Mouse (Mus musculus) left cerebral cortex, postnatal 4 days (tissue): ENCODE results near the gene Blnk. TPM values are rescaled to one million over a fixed set of nuclear protein-coding genes. Genes with fewer than 3 reads are reported as not detected.

Experiments
- DNase-seq: peaks from one replicate; pipeline ENCODE4 v3.0.0-alpha.2; 2022
- intact Hi-C: fragments of 180-260 bp; cut with DNase I; formaldehyde crosslinking; loops from one replicate; pipeline ENCODE4 v1.15.1; 2025
- total RNA-seq, 2 experiments: library from RNA; stranded (reverse); gene quantifications; 2 replicates each; pipeline ENCODE4 v1.2.3; 2021

Gene Blnk
- under 1 TPM; 0.74 to 0.79 TPM for total RNA-seq

GRCm38 (mm10) chr19:40994057-40994585, at the start of gene Blnk:
Gene Blnk (minus strand): TSS chr19:40994535.
- DNase-seq: peak; percentile 13
- intact Hi-C loops: no loop called here

DNA sequence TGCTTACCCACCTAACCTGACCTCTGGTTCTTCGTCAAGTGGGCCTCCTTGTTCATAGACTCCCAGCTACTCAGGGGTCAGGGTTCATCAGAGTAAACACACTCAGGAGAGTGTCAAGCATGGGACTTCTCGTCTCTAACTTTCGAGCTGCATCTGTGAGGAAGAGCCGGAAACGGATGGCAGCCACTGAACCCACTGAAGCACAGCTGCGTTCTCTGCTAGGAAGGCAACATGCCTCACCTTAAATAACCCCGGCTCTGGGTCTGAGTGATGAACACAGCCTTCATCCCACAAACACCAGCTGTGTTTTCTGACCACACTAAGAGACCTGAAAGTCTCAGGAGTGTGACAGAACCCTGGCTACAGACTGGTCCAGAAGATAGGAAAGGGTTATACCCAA, 44.8 kb upstream of the Blnk start:
- intact Hi-C loops: no loop called here
- DNase-seq: no peak

DNA sequence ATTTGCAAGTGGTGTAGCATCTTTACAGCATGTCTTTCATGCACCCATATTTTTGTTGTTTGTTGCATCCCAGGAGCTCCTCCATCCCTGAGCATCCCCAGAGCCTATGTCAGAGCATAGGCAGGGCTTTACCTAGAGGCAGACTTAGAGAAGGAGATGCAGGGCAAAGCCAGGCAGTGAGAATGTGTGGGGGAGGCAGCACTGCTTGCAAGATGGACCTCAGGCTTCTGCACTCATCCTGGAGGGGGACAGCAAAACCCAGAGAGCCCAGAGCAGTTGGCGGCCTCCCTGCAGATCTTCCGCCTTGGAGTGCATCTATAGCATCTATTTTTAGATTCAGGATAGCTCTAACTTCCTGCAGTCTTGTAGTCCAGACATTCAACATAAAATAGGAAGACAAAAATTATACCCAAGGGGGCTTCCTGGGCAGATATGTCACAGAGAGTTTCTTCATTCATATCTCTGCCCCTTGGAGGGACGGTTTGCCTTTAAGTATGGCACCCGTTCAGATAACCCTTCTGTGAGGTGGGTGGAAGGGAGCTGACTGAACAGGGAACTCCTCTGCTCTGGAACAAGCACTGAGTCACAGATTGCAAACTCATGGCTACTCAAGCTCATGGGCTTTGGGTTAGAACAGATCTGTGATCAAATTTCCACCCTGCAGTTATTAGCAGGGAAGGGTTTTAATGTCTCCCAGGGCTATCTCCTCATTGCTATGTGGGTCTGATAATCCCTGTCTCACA, 41.6 kb upstream of the Blnk start:
- DNase-seq: no peak
- intact Hi-C loops: no loop called here

- DNase-seq: no peak
Measured at GRCm38 (mm10) chr19:41031869-41032268, 37.5 kb upstream of the Blnk start.

DNA sequence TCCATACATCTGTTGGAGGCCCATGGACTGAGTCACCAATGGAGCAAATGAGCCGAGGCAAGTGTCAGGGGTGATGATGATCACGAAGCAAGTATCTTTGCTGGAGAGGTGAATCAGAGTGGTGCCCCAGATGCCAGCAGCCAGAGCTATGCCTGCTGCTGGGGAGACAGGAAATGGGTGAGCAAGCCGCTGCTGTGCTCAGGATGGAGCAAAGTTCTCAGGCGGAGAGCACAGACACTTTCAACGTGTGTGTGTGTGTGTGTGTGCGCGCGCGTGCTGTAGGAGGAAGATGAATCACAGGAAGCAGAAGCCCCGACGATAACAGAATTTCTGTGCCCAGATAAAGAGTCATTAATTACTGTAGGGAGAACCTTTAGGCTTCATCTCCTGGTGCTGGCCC, 36.7 kb upstream of the Blnk start:
- intact Hi-C loops: no loop called here
- no peak for DNase-seq

More at GRCm38 (mm10) chr19:41031869-41032268, 37.5 kb upstream of the Blnk start:
- intact Hi-C loops: no loop called here

GRCm38 (mm10) chr19:41030161-41030560, 35.8 kb upstream of the Blnk start:
- intact Hi-C loops: no loop called here
- no peak for DNase-seq

DNA sequence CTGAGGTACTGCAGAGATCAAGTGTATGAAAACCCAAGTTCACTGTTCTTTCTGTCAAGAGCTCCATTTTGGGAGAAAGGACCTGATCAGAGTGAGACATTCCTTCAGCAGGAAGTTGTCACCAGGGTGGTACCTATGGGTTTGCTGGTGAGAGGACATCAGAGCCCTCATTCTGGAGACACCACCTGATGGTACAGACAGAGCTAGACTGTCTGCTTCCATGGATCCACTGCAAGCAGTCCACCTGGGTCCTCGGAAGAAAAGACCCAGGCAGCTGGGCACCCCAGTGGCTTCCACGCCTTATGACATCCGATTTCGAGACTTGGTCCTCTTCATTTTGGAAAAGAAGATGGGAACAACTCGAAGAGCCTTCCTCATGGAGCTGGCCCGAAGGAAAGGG, 34.9 kb upstream of the Blnk start, which contains the start of gene Dntt:
Dntt (plus strand) TSS at position 57 of the 400 bp plus-strand sequence.
- intact Hi-C loops: no loop called here
- no peak for DNase-seq

- no peak for DNase-seq
- intact Hi-C loops: no loop called here
Measured at GRCm38 (mm10) chr19:41027601-41028000, 33.3 kb upstream of the Blnk start.

GRCm38 (mm10) chr19:41027024-41027423, 32.7 kb upstream of the Blnk start:
- no peak for DNase-seq
- intact Hi-C loops: no loop called here

- intact Hi-C loops: no loop called here
- no peak for DNase-seq
Measured at GRCm38 (mm10) chr19:41026551-41026950, 32.2 kb upstream of the Blnk start.

DNA sequence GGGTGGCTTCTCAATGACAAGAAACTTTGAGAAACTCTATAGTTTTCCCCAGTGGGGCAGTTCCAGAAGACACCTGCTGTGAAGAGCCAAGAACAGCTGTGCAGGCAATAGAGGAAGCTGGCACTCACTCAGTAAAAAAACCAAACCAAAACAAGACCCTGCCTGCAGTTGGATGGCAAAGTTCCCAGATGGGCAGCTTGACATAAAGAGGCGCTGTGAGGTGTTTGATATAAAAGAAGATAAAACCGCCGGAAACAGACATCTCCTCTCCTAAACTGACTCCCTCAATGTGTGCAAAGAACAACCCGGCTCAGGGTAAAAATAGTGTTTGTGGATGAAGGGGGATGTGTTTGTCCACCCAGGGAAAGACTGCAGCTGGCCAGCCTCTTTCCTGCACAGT, 27.9 kb upstream of the Blnk start:
- peak; percentile 42 for DNase-seq
- intact Hi-C loops: no loop called here

DNA sequence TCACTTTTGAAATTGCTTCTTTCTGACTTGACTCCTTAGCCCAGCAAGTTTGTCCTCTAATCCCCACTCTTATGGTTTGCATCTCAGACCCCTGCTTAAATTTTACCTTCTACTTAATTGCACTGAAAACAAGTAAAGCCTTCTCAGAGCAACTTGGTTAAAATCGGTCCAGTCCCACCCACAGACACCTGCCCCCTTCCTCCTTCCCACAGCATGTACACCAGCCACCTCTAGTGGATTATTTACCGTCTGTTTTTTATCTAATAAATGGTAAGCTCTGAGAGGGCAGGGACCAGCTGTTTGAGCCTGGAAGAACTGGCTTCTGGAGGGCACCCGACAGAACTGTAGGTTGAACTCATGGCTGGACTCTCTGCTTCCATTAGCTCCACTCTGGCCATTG, 26.2 kb upstream of the Blnk start:
- intact Hi-C loops: no loop called here
- DNase-seq: no peak

GRCm38 (mm10) chr19:41019164-41019675, 24.9 kb upstream of the Blnk start:
- no peak for DNase-seq
- intact Hi-C loops: loop anchor here (10.0 kb wide), 2 partner anchors 144 to 264 kb away; no protein-coding TSS in a partner anchor

DNA sequence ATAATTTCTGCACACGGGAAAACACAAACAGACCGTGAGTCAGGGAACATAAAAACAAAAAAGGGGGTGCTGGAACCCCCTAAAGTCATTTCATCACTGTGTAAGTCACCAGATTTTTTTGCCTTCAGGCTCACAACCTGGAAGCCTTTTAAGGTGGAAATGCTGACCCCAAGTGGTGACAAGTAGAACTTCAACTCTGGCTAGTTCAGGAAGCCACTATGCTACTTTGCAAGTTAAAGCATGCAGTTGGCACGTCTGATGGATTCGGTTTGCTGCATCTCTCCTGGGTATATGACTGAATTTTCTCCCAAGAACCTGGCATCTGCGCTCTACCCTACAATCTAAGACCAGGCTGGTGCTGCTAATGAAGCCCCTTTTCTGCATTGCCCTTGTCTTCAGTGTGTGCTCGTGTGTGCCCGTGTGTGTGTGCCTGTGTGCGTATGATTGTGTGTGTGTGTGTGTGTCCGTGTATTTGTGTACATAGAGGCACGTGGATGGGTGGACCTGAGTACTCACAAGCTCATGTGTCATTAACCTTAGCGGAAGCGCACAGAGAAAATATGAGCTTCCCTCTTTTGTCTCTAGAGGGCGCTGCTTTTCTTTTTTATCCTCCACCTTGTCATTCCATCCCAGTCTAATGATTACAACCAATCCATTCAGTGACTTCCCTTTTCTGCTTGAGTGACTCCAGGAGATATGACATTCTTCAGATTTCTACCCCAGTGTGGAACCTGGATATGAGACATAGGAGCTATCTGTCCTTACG, 21.8 kb upstream of the Blnk start:
- intact Hi-C loops: loop anchor here (10.0 kb wide), 2 partner anchors 141 to 261 kb away; no protein-coding TSS in a partner anchor
- peak; percentile 33 for DNase-seq

DNA sequence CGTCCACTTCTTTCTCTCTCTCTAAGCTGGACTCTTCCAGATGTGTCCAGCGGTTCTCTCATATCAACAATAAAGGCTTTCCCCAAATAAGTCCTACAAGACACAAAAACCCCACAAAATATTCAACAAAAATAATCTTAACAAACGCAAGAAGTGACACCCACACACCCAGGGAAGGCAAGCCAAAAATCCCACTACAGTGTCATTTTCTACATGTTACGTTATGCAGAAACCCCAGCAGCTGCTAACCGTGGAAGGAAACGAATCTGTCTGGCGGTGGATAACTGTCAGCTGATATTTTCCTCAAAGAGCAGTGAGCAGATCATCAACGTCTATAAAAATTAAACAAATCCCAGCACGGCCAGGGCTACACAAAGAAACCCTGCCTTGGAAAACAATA, 19.7 kb upstream of the Blnk start:
- intact Hi-C loops: loop anchor here (10.0 kb wide), 2 partner anchors 139 to 259 kb away; no protein-coding TSS in a partner anchor
- no peak for DNase-seq

GRCm38 (mm10) chr19:41013591-41013990, 19.3 kb upstream of the Blnk start:
- no peak for DNase-seq
- intact Hi-C loops: loop anchor here (10.0 kb wide), 2 partner anchors 139 to 259 kb away; no protein-coding TSS in a partner anchor

- DNase-seq: no peak
- intact Hi-C loops: loop anchor here (10.0 kb wide), 2 partner anchors 137 to 257 kb away; no protein-coding TSS in a partner anchor
Measured at GRCm38 (mm10) chr19:41011676-41012075, 17.3 kb upstream of the Blnk start.

GRCm38 (mm10) chr19:41008674-41009395, 14.5 kb upstream of the Blnk start:
- intact Hi-C loops: no loop called here
- DNase-seq: no peak

- no peak for DNase-seq
Measured at GRCm38 (mm10) chr19:41007733-41008132, 13.4 kb upstream of the Blnk start.

DNA sequence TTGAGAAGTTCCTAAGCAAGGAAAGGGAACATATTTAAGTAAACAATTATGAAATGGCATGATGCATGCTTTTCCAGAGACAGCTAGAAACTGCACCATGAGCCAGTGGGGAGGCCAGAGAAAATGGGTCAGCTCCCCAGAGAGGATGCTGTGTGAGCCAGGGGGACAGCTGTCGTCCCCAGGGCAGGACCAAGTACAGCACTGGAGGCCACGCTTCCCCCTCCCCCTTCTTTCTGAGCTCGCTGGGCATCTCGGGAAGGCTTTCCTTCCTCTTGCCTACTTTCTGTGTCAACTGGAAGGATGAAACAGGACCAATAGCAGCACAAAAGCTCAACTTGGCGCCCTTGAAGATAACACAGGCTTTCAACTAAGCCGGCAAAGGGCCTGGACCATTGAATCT, 13.0 kb upstream of the Blnk start:
- no peak for DNase-seq
- intact Hi-C loops: no loop called here

More at GRCm38 (mm10) chr19:41007733-41008132, 13.4 kb upstream of the Blnk start:
- intact Hi-C loops: no loop called here
